Mouse (Mus musculus): ENCODE measurements around the gene Aars2.

GRCm38 (mm10) chr17:45553065-45553464 lies 46.4 kb downstream of the Aars2 start:
- TF ChIP-seq E2F4 (IDR thresholded peaks at IDR 0.05; ENCODE audit: insufficient replicate concordance, low read depth, low read length) (no peak), POLR2A (IDR thresholded peaks at IDR 0.05; ENCODE audit: low read depth, low read length) (no peak), MAX (IDR thresholded peaks at IDR 0.05; ENCODE audit: low read length) (no peak), ZC3H11A (IDR thresholded peaks at IDR 0.05; ENCODE audit: low read depth, low read length) (no peak), UBTF (IDR thresholded peaks at IDR 0.05; ENCODE audit: low read depth, low read length) (no peak), CTCF (conservative IDR thresholded peaks at IDR 0.05 in 1 of 2, IDR thresholded peaks at IDR 0.05 in 1 of 2; ENCODE audit: low read depth in 2 of 2, low read length in 2 of 2) (no peak)
